Mouse (Mus musculus) embryonic facial prominence, embryonic 11.5 days (tissue): ENCODE results near the gene Sez6l. TPM values are rescaled to one million over a fixed set of nuclear protein-coding genes. Genes with fewer than 3 reads are reported as not detected.

Source experiments
- ATAC-seq: fragments of 200-750 bp; cut with Nextera tagmentation; replicated peaks from 2 replicates; pipeline ENCODE4 v1.8.0; 2017; ENCODE audit warnings: low read depth; ENCODE audit not compliant: insufficient number of reproducible peaks, low FRiP score, low TSS enrichment
- DNase-seq: peaks from one replicate; pipeline ENCODE4 v3.0.0-alpha.2; 2015; ENCODE audit warnings: low spot score
- H3K27ac ChIP-seq: fragments of 300-500 bp; sonication (generic); replicated peaks from 2 replicates; pipeline ENCODE4 v1.5.1; 2014; ENCODE audit warnings: mild to moderate bottlenecking, low read depth, low read length, control low read depth
- H3K27me3 ChIP-seq: fragments of 300-500 bp; sonication (generic); 2 replicates; pipeline ENCODE4 v1.6.1; 2014; ENCODE audit warnings: mild to moderate bottlenecking, low read length, moderate library complexity, mixed read lengths; ENCODE audit not compliant: control insufficient read depth, insufficient read depth
- H3K36me3 ChIP-seq: fragments of 300-500 bp; sonication (generic); replicated peaks from 2 replicates; pipeline ENCODE4 v1.6.1; 2014; ENCODE audit warnings: low read depth, mild to moderate bottlenecking, low read length, moderate library complexity, mixed read lengths; ENCODE audit not compliant: control insufficient read depth, insufficient read depth
- H3K4me1 ChIP-seq: fragments of 300-500 bp; sonication (generic); 2 replicates; pipeline ENCODE4 v1.6.1; 2014; ENCODE audit warnings: low read length, mixed read lengths; ENCODE audit not compliant: control insufficient read depth, insufficient read depth
- H3K4me2 ChIP-seq: fragments of 300-500 bp; sonication (generic); 2 replicates; pipeline ENCODE4 v1.6.1; 2014; ENCODE audit warnings: low read depth, mild to moderate bottlenecking, control low read depth, low read length, moderate library complexity
- H3K4me3 ChIP-seq: fragments of 300-500 bp; sonication (generic); 2 replicates; pipeline ENCODE4 v1.5.1; 2014; ENCODE audit warnings: low read depth, low read length, control low read depth
- H3K9ac ChIP-seq: fragments of 300-500 bp; sonication (generic); replicated peaks from 2 replicates; pipeline ENCODE4 v1.6.1; 2014; ENCODE audit warnings: mild to moderate bottlenecking, control low read depth, low read length
- H3K9me3 ChIP-seq: fragments of 300-500 bp; sonication (generic); replicated peaks from 2 replicates; pipeline ENCODE4 v1.6.1; 2016; ENCODE audit warnings: mild to moderate bottlenecking, low read length, inconsistent platforms, mixed read lengths; ENCODE audit not compliant: control insufficient read depth
- WGBS: fragments of 180-500 bp; shearing (Covaris S2); extraction: QIAGEN DNeasy Blood & Tissue Kit; methylation state at CpG from one replicate; pipeline ENCODE4 v1.1.7; 2014; 5-methylcytosine and 5-hydroxymethylcytosine counted together
- polyA plus RNA-seq: library from polyadenylated mRNA; unstranded; fragments of >200 nt; fragmentation: Nextera tagmentation; extraction: Ambion mirVana; gene quantifications from 2 replicates; pipeline ENCODE4 v1.2.1, GENCODE M21; 2014

The Sez6l gene
- polyA plus RNA-seq, 1 experiment from 2014 or later: 0.48 TPM

GRCm38 (mm10) chr5:112378716-112379115 is 198.3 kb downstream of the Sez6l start:
- ATAC-seq: no peak
- Histone ChIP-seq H3K36me3 (peaks cover 7% of the 10 kb centered on the region), H3K4me3 (no peak overlapping the region), H3K4me2 (no peak overlapping the region), H3K9me3 (no peaks in the 10 kb centered on the region), H3K4me1 (no peaks in the 10 kb centered on the region), H3K9ac (no peak overlapping the region), H3K27ac (no peak overlapping the region), H3K27me3 (no peaks in the 10 kb centered on the region)
- DNase-seq: no peak
- WGBS: 80% methylated on average over 6 of the region's 6 CpGs

- ATAC-seq (no peak), DNase-seq (no peak)
- no peak overlapping the region for H3K4me2 ChIP-seq
- H3K27ac ChIP-seq: no peak overlapping the region
- no peak overlapping the region for H3K9ac ChIP-seq
- peaks cover 7% of the 10 kb centered on the region for H3K36me3 ChIP-seq
- H3K4me1 ChIP-seq: no peaks in the 10 kb centered on the region
- H3K9me3 ChIP-seq: no peaks in the 10 kb centered on the region
- WGBS: 96% methylated on average over 1 of the region's 1 CpGs
- H3K4me3 ChIP-seq: no peak overlapping the region
- no peaks in the 10 kb centered on the region for H3K27me3 ChIP-seq
Observed at GRCm38 (mm10) chr5:112377380-112377779, 199.6 kb downstream of the Sez6l start.

DNA sequence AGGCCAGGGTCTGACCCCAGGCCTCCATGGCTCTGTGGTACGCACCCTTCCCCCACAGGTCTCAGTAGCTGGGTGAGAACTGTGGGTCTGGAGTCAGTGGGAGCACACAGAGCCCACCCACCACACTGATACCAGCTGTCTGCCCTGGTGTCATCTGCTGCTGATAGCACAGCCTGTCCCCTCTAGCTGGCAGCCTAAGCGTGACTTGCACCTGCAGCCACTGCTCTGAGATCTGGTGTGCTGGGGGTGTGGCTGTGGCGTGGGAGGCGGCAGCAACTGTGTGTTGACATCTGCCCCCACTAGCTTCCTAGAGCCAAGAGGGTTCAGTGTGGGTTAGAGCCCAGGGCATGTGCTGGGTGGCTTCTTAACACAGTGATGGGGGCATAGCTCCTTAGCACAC is 200.9 kb downstream of the Sez6l start:
- WGBS: 87% methylated on average over 4 of the region's 4 CpGs
- no peak for DNase-seq
- ATAC-seq: no peak
- Histone ChIP-seq H3K36me3 (peaks cover 7% of the 10 kb centered on the region), H3K9ac (no peak overlapping the region), H3K4me1 (no peaks in the 10 kb centered on the region), H3K27me3 (no peaks in the 10 kb centered on the region), H3K4me2 (no peak overlapping the region), H3K27ac (no peak overlapping the region), H3K4me3 (no peak overlapping the region), H3K9me3 (no peaks in the 10 kb centered on the region)

GRCm38 (mm10) chr5:112371933-112372332 is 205.1 kb downstream of the Sez6l start:
- Histone ChIP-seq H3K9ac (no peak overlapping the region), H3K4me1 (no peaks in the 10 kb centered on the region), H3K27me3 (no peaks in the 10 kb centered on the region), H3K36me3 (peaks cover 5% of the 10 kb centered on the region; the same call in 1 of the 2 replicates), H3K4me2 (no peak overlapping the region), H3K4me3 (no peak overlapping the region), H3K9me3 (no peaks in the 10 kb centered on the region), H3K27ac (no peak overlapping the region)
- DNase-seq: peak; percentile 30
- no peak for ATAC-seq
- 56% methylated on average over 7 of the region's 7 CpGs for WGBS

DNA sequence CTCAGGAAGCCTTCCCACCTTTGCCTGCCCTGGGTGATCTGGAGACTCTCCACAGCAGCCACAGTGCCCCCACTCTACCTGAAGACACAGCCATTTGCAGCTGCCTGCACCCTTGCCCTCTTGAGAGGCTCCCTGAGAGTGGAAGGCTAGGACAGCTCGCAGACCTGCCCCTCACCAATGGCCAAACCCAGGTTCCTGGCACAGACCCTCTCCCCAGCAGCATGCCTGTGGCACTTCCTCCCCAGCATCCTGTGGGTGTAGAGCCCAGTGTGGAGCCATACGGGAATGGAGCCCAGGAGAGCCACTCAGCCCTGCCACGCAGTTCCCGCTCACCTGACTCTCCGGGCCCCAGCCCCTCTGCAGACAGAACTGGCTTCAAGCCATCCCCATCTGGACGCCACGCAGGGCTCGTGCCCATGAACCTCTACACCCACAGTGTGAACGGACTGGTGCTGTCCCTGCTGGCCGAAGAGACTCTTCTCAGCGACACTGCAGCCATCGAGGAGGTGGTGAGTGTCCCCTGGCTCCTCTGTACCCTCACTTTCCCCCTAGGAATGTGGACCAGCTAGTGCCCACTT is 206.7 kb downstream of the Sez6l start:
- Histone ChIP-seq H3K9ac (no peak overlapping the region), H3K4me2 (no peak overlapping the region), H3K27me3 (no peaks in the 10 kb centered on the region), H3K27ac (no peak overlapping the region), H3K36me3 (peaks cover 4% of the 10 kb centered on the region; the same call in 1 of the 2 replicates), H3K9me3 (no peaks in the 10 kb centered on the region), H3K4me3 (no peak overlapping the region), H3K4me1 (no peaks in the 10 kb centered on the region)
- ATAC-seq: no peak
- WGBS: 94% methylated on average over 12 of the region's 12 CpGs
- DNase-seq: no peak

DNA sequence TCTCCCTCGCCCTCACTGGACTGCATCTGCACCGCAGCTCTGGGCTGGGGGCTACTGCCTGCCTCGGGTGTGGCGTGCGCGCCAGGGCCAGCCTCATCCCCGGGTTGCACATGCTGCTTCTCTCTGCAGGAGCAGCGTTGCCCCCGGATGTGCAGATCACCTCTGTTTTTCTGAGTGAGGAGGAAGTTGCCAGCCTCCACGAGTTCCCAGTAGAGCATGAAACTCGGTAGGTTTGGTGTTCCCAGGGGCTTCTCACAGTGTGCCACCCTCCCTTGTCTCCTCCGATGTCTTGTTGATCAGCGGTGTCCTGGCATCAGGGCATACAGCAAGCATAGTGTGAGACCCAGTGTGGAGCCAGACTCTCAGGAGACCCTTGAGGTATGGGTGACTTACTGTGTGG is 207.7 kb downstream of the Sez6l start:
- Histone ChIP-seq H3K4me3 (no peak overlapping the region), H3K9ac (no peak overlapping the region), H3K27me3 (no peaks in the 10 kb centered on the region), H3K27ac (no peak overlapping the region), H3K4me2 (no peak overlapping the region), H3K36me3 (no peaks in the 10 kb centered on the region), H3K9me3 (no peaks in the 10 kb centered on the region), H3K4me1 (no peaks in the 10 kb centered on the region; the same call in 1 of the 2 replicates)
- ATAC-seq: no peak
- 90% methylated on average over 13 of the region's 13 CpGs for WGBS
- no peak for DNase-seq

Other genes with a start within 250 kb of the Sez6l start
- gene Srrd, start 234.1 kb downstream of the Sez6l start, polyA plus RNA-seq: 45.7 and 52.8 TPM in 2 replicates
- gene Hps4, start 234.1 kb downstream of the Sez6l start, polyA plus RNA-seq: 28.6 and 35.4 TPM in 2 replicates
- 0.08 and 0.18 TPM in 2 replicates for gene Gm6583, start 221.2 kb downstream of the Sez6l start, polyA plus RNA-seq
- gene Asphd2, start 182.3 kb downstream of the Sez6l start, polyA plus RNA-seq: 27.9 and 31.6 TPM in 2 replicates
- gene Gm6588, start 127.8 kb downstream of the Sez6l start, polyA plus RNA-seq: not detected in 2 replicates